Mouse (Mus musculus) kidney, embryonic 15.5 days (tissue): ENCODE data around the gene Fam189b. TPM values are rescaled to one million over a fixed set of nuclear protein-coding genes. Genes with fewer than 3 reads are reported as not detected.

ENCODE experiments used
- ATAC-seq: fragments of 200-750 bp; cut with Nextera tagmentation; replicated peaks from 2 replicates; pipeline ENCODE4 v1.8.0; 2017; ENCODE audit warnings: moderate TSS enrichment; ENCODE audit not compliant: low FRiP score
- H3K27ac ChIP-seq: fragments of 300-500 bp; sonication (generic); 2 replicates; pipeline ENCODE4 v1.5.1; 2015; ENCODE audit warnings: mild to moderate bottlenecking, inconsistent platforms
- H3K27me3 ChIP-seq: fragments of 300-500 bp; sonication (generic); 2 replicates; pipeline ENCODE4 v1.6.1; 2015; ENCODE audit warnings: inconsistent platforms
- H3K36me3 ChIP-seq: fragments of 300-500 bp; sonication (generic); 2 replicates; pipeline ENCODE4 v1.6.1; 2015; ENCODE audit warnings: inconsistent platforms
- H3K4me1 ChIP-seq: fragments of 300-500 bp; sonication (generic); 2 replicates; pipeline ENCODE4 v1.6.1; 2015; ENCODE audit warnings: inconsistent platforms
- H3K4me2 ChIP-seq: fragments of 300-500 bp; sonication (generic); 2 replicates; pipeline ENCODE4 v1.6.1; 2015; ENCODE audit warnings: moderate library complexity, mild to moderate bottlenecking, inconsistent platforms
- H3K4me3 ChIP-seq: fragments of 300-500 bp; sonication (generic); replicated peaks from 2 replicates; pipeline ENCODE4 v1.5.1; 2015; ENCODE audit warnings: mild to moderate bottlenecking, inconsistent platforms
- H3K9ac ChIP-seq: fragments of 300-500 bp; sonication (generic); 2 replicates; pipeline ENCODE4 v1.6.1; 2015; ENCODE audit warnings: mild to moderate bottlenecking, inconsistent platforms
- H3K9me3 ChIP-seq: fragments of 300-500 bp; sonication (generic); replicated peaks from 2 replicates; pipeline ENCODE4 v1.6.1; 2016; ENCODE audit warnings: inconsistent platforms
- WGBS: fragments of 180-500 bp; shearing (Covaris S2); methylation state at CpG from one replicate; pipeline ENCODE4 v1.1.7; 2015; ENCODE audit warnings: mixed read lengths; 5-methylcytosine and 5-hydroxymethylcytosine counted together
- polyA plus RNA-seq: library from polyadenylated mRNA; unstranded; fragments of >200 nt; fragmentation: Nextera tagmentation; extraction: Ambion mirVana; gene quantifications from 2 replicates; pipeline ENCODE4 v1.2.1, GENCODE M21; 2015

Gene Fam189b
- polyA plus RNA-seq, 1 experiment from 2014 or later = 50.4 TPM

- no peak overlapping the region for H3K27ac ChIP-seq
- peaks cover 12% of the 10 kb centered on the region; the same call in 1 of the 2 replicates for H3K36me3 ChIP-seq
- H3K9me3 ChIP-seq = no peaks in the 10 kb centered on the region
- peaks cover 13% of the 10 kb centered on the region for H3K27me3 ChIP-seq
- H3K4me3 ChIP-seq = peak overlapping the region; percentile 45
- H3K9ac ChIP-seq = 0 out of 2 replicates have a peak overlapping the region, but pooled peaks have one; percentile 39
- WGBS = 34% methylated on average over 11 of the region's 11 CpGs
- peaks cover 43% of the 10 kb centered on the region for H3K4me1 ChIP-seq
- no peak for ATAC-seq
- peak overlapping the region; percentile 80 for H3K4me2 ChIP-seq
Measured at GRCm38 (mm10) chr3:89226361-89226760, 43.4 kb downstream of the Fam189b start.

GRCm38 (mm10) chr3:89226900-89227299 lies 44.0 kb downstream of the Fam189b start, which contains the start of gene Mtx1:
Gene Mtx1 (minus strand): TSS chr3:89227088.
- H3K27me3 ChIP-seq = peaks cover 13% of the 10 kb centered on the region
- peak within 1 kb of the TSS; percentile 45 for H3K4me3 ChIP-seq
- ATAC-seq = peak; percentile 7; the same call in 1 of the 2 replicates
- peak within 1 kb of the TSS; percentile 80 for H3K4me2 ChIP-seq
- H3K9ac ChIP-seq = peak within 1 kb of the TSS; percentile 39; the same call in 1 of the 2 replicates
- H3K4me1 ChIP-seq = peaks cover 47% of the 10 kb centered on the region
- peaks cover 9% of the 10 kb centered on the region; the same call in 1 of the 2 replicates for H3K36me3 ChIP-seq
- H3K9me3 ChIP-seq = no peaks in the 10 kb centered on the region
- whole genome bisulfite sequencing = 3% methylated on average over 21 of the region's 21 CpGs
- peak within 1 kb of the TSS; percentile 77; the same call in 1 of the 2 replicates for H3K27ac ChIP-seq

- peaks cover 9% of the 10 kb centered on the region; the same call in 1 of the 2 replicates for H3K36me3 ChIP-seq
- WGBS = 3% methylated on average over 41 of the region's 41 CpGs
Measured at GRCm38 (mm10) chr3:89227307-89228179, 44.6 kb downstream of the Fam189b start.

GRCm38 (mm10) chr3:89228180-89228549 lies 45.2 kb downstream of the Fam189b start:
- Histone ChIP-seq H3K27me3 (peaks cover 13% of the 10 kb centered on the region), H3K27ac (peak overlapping the region; percentile 77), H3K4me3 (peak overlapping the region; percentile 45), H3K4me2 (peak overlapping the region; percentile 80), H3K9me3 (no peaks in the 10 kb centered on the region), H3K9ac (0 out of 2 replicates have a peak overlapping the region, but pooled peaks have one; percentile 36), H3K36me3 (peaks cover 9% of the 10 kb centered on the region; the same call in 1 of the 2 replicates), H3K4me1 (peaks cover 57% of the 10 kb centered on the region)
- WGBS = under 1% methylated on average over 20 of the region's 20 CpGs
- ATAC-seq = peak; percentile 53

More at GRCm38 (mm10) chr3:89227307-89228179, 44.6 kb downstream of the Fam189b start:
- Histone ChIP-seq H3K9me3 (no peaks in the 10 kb centered on the region), H3K4me2 (peak overlapping the region; percentile 80), H3K27ac (peak overlapping the region; percentile 77; the same call in 1 of the 2 replicates), H3K4me3 (peak overlapping the region; percentile 45), H3K9ac (peak overlapping the region; percentile 39; the same call in 1 of the 2 replicates), H3K4me1 (peaks cover 52% of the 10 kb centered on the region), H3K27me3 (peaks cover 13% of the 10 kb centered on the region)
- ATAC-seq = peak; percentile 80

GRCm38 (mm10) chr3:89228836-89229235 lies 45.9 kb downstream of the Fam189b start, which contains the start of gene Muc1:
Gene Muc1 (plus strand): TSS chr3:89229057.
- Histone ChIP-seq H3K4me1 (peaks cover 64% of the 10 kb centered on the region), H3K27me3 (peaks cover 13% of the 10 kb centered on the region), H3K27ac (peak within 1 kb of the TSS; percentile 77), H3K9me3 (no peaks in the 10 kb centered on the region), H3K36me3 (peaks cover 5% of the 10 kb centered on the region; the same call in 1 of the 2 replicates), H3K4me3 (peak within 1 kb of the TSS; percentile 45), H3K4me2 (peak within 1 kb of the TSS; percentile 80), H3K9ac (0 out of 2 replicates have a peak within 1 kb of the TSS, but pooled peaks have one; percentile 36)
- WGBS = 26% methylated on average over 10 of the region's 10 CpGs
- 0 out of 2 replicates have a peak, but pooled peaks have one; percentile 10 for ATAC-seq

- Histone ChIP-seq H3K27me3 (peaks cover 13% of the 10 kb centered on the region), H3K4me3 (peak overlapping the region; percentile 45), H3K9ac (no peak overlapping the region), H3K36me3 (peaks cover under 1% of the 10 kb centered on the region; the same call in 1 of the 2 replicates), H3K27ac (peak overlapping the region; percentile 77), H3K9me3 (no peaks in the 10 kb centered on the region), H3K4me1 (peaks cover 64% of the 10 kb centered on the region), H3K4me2 (peak overlapping the region; percentile 80)
- WGBS = 54% methylated on average over 4 of the region's 4 CpGs
- no peak for ATAC-seq
Measured at GRCm38 (mm10) chr3:89229276-89229675, 46.3 kb downstream of the Fam189b start.

GRCm38 (mm10) chr3:89230561-89230960 lies 47.6 kb downstream of the Fam189b start:
- Histone ChIP-seq H3K4me3 (no peak overlapping the region), H3K4me2 (no peak overlapping the region), H3K36me3 (0 out of 2 replicates have a peak, but pooled peaks cover 3% of the 10 kb centered on the region), H3K9ac (no peak overlapping the region), H3K4me1 (peaks cover 60% of the 10 kb centered on the region), H3K27me3 (peaks cover 12% of the 10 kb centered on the region), H3K27ac (no peak overlapping the region), H3K9me3 (no peaks in the 10 kb centered on the region)
- 89% methylated on average over 2 of the region's 2 CpGs for WGBS
- ATAC-seq = no peak

GRCm38 (mm10) chr3:89231345-89231744 lies 48.4 kb downstream of the Fam189b start:
- peaks cover 52% of the 10 kb centered on the region for H3K4me1 ChIP-seq
- ATAC-seq = no peak
- no peaks in the 10 kb centered on the region for H3K9me3 ChIP-seq
- H3K27ac ChIP-seq = no peak overlapping the region
- H3K27me3 ChIP-seq = peaks cover 4% of the 10 kb centered on the region; the same call in 1 of the 2 replicates
- H3K4me2 ChIP-seq = 0 out of 2 replicates have a peak overlapping the region, but pooled peaks have one; percentile 25
- H3K4me3 ChIP-seq = no peak overlapping the region
- 0 out of 2 replicates have a peak, but pooled peaks cover 7% of the 10 kb centered on the region for H3K36me3 ChIP-seq
- 64% methylated on average over 7 of the region's 7 CpGs for WGBS
- no peak overlapping the region for H3K9ac ChIP-seq

GRCm38 (mm10) chr3:89231772-89232275 lies 48.9 kb downstream of the Fam189b start:
- H3K9ac ChIP-seq = no peak overlapping the region
- H3K36me3 ChIP-seq = 0 out of 2 replicates have a peak, but pooled peaks cover 7% of the 10 kb centered on the region
- H3K27me3 ChIP-seq = 0 out of 2 replicates have a peak, but pooled peaks cover 2% of the 10 kb centered on the region
- 0 out of 2 replicates have a peak overlapping the region, but pooled peaks have one; percentile 59 for H3K27ac ChIP-seq
- H3K4me3 ChIP-seq = no peak overlapping the region
- H3K9me3 ChIP-seq = no peaks in the 10 kb centered on the region
- H3K4me1 ChIP-seq = peaks cover 47% of the 10 kb centered on the region
- peak overlapping the region; percentile 25; the same call in 1 of the 2 replicates for H3K4me2 ChIP-seq
- ATAC-seq = no peak
- 76% methylated on average over 16 of the region's 16 CpGs for WGBS

- H3K36me3 ChIP-seq = peaks cover 11% of the 10 kb centered on the region; the same call in 1 of the 2 replicates
- no peak overlapping the region for H3K4me3 ChIP-seq
- H3K9me3 ChIP-seq = no peaks in the 10 kb centered on the region
- H3K9ac ChIP-seq = no peak overlapping the region
- H3K4me2 ChIP-seq = peak overlapping the region; percentile 25
- peak overlapping the region; percentile 59; the same call in 1 of the 2 replicates for H3K27ac ChIP-seq
- WGBS = 41% methylated on average over 6 of the region's 6 CpGs
- ATAC-seq = no peak
- peaks cover 40% of the 10 kb centered on the region for H3K4me1 ChIP-seq
- H3K27me3 ChIP-seq = 0 out of 2 replicates have a peak, but pooled peaks cover 2% of the 10 kb centered on the region
Measured at GRCm38 (mm10) chr3:89232614-89233013, 49.7 kb downstream of the Fam189b start.

- Histone ChIP-seq H3K9me3 (no peaks in the 10 kb centered on the region), H3K4me3 (no peak overlapping the region), H3K36me3 (peaks cover 11% of the 10 kb centered on the region; the same call in 1 of the 2 replicates), H3K27me3 (0 out of 2 replicates have a peak, but pooled peaks cover 2% of the 10 kb centered on the region), H3K27ac (peak overlapping the region; percentile 59; the same call in 1 of the 2 replicates), H3K4me2 (no peak overlapping the region), H3K4me1 (peaks cover 40% of the 10 kb centered on the region), H3K9ac (peak overlapping the region; percentile 12; the same call in 1 of the 2 replicates)
- 70% methylated on average over 14 of the region's 14 CpGs for WGBS
- peak; percentile 16; the same call in 1 of the 2 replicates for ATAC-seq
Measured at GRCm38 (mm10) chr3:89233562-89234110, 50.7 kb downstream of the Fam189b start.
